Mouse (Mus musculus) E14TG2a.4 (cell line): ENCODE results near the gene Kidins220.

Experiments
- CTCF ChIP-seq: conservative IDR thresholded peaks from 2 replicates; pipeline ENCODE4 v1.5.1; 2014; ENCODE audit warnings: low read length
- NANOG ChIP-seq: IDR thresholded peaks from 2 replicates; pipeline ENCODE4 v1.6.1; 2014; ENCODE audit warnings: borderline replicate concordance, low read length, mixed read lengths
- POU5F1 ChIP-seq: IDR thresholded peaks from 2 replicates; pipeline ENCODE4 v1.6.1; 2014; ENCODE audit warnings: low read length, borderline replicate concordance

DNA sequence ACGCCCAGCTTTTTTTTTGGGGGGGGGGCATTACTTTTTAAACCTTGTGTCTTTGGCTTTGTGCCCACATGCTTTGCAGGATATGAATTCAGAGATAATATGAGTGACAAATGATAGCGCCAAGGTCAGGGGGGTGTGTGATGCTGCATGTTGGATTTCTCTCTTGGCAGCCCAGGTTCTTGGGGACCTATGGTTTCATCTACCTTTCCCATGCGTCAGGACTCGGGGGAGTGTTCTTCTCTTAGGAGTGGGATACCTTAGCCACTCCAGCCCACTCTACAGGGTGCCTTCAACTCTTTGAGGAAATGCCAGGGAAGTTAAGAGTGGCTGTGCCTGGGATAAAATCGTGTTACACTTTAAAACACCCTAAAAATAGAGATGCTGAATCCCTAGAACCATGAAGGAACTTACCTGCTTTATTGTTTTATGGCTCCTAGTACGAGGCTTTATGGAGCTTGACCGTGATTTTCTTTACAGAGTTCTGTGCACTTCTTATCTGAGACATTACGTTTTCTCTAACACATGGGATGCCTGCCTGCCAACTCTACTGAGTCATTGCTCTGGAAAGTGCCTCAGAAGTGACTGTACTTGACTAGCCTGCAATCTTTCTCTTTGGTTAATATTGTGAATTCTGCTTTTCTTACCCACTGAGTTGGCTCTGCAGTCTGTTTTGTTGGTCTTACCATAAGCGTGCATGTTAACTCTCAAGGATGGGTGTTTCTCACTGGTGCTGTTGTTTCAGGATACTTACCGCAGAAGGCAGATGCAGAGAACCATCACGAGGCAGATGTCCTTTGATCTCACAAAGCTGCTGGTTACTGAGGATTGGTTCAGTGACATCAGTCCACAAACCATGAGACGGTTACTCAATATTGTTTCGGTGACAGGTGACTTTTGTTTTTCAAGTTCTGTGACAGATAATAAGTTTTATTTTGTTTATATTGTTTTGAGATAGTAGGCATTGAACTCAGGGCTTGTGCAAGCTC lies 38.1 kb downstream of the Kidins220 start:
- TF ChIP-seq CTCF (no peak), POU5F1 (no peak), NANOG (no peak)
